Mouse (Mus musculus) Patski (cell line): ENCODE data around the gene Eps15l1. TPM values are rescaled to one million over a fixed set of nuclear protein-coding genes. Genes with fewer than 3 reads are reported as not detected.

Experiments
- ATAC-seq: fragments of 100-300 bp; one replicate; pipeline ENCODE4 v1.8.0; 2021
- CTCF ChIA-PET: fragments of 350-600 bp; sonication (Branson Sonifier 250); formaldehyde crosslinking; loops from one replicate; lab custom pipeline; 2022; ENCODE audit warnings: inconsistent platforms; lab: Charles Lee
- POLR2A ChIA-PET: fragments of 350-600 bp; sonication (Branson Sonifier 250); formaldehyde crosslinking; loops from one replicate; lab custom pipeline; 2022; ENCODE audit warnings: antibody characterized with exemption, inconsistent platforms; lab: Charles Lee
- DNase-seq: peaks from one replicate; pipeline ENCODE4 v3.0.0-alpha.2; 2011; ENCODE audit warnings: low read depth, low spot score
- H3K27me3 ChIP-seq: fragments of 371-371 bp; one replicate; pipeline ENCODE4 v1.5.1; 2021
- CTCF ChIP-seq: fragments of 100-300 bp; IDR thresholded peaks from one replicate; pipeline ENCODE4 v1.5.1; 2021
- in situ Hi-C: fragments of 300-500 bp; cut with MboI; formaldehyde crosslinking; loops from 3 replicates; pipeline ENCODE4 v1.11.1; 2018; ENCODE audit warnings: low pct_unique_long_range_greater_than_20kb, mixed read lengths
- polyA plus RNA-seq: library from polyadenylated mRNA; unstranded; gene quantifications from one replicate; pipeline ENCODE4 v1.2.3, GENCODE M21; 2021

Gene Eps15l1
- polyA plus RNA-seq, 1 experiment from 2014 or later: 63.4 TPM

DNA sequence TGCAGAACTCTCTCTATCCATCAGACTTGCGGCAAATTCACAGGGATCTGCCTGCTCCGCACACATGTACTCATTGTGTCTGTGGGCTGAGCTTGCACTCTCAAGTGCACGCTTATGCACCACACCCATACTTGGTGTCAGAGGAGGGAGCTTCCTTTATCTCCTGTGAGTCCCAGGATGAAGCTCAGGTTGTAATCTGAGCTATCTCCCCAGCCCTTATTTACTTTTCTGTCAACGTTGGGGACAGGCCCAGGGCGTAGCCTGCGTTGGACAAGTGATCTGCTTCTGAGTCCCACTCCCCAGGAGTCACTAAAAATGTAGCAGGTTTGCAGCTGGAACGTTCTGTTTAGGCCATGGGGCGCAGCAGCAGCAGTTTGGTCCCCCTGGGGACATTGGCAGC, 30.3 kb upstream of the Eps15l1 start:
- in situ Hi-C loops: no loop called here
- CTCF ChIA-PET: no interaction called here
- ATAC-seq (no peak), DNase-seq (no peak)
- TF ChIP-seq CTCF: no peak
- H3K27me3 ChIP-seq: no peaks in the 10 kb centered on the region
- POLR2A ChIA-PET: no interaction called here

DNA sequence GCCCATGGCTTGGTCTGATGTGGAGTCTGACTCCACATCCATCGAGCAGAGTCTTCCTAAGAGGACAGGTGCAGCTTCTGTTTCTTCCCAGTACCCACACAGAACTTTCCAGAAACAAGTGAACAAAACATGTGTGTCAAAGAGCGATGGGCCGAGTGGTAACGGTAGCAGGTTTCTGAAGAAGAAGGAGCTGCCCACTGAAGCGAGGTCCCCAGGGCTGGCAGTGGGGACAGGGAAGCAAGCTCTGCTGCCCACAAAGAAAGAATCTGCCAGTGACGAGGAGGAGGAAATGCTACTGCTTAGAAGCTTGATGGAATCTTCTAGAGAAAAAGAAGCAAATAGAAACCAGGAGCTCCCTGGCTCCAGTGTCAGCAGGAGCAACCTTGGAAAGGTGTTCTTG, 23.8 kb upstream of the Eps15l1 start:
- H3K27me3 ChIP-seq: no peaks in the 10 kb centered on the region
- ChIA-PET CTCF (interaction anchor here (1.0 kb wide), 1 partner anchor 15 kb away, joined by 4 read pairs; no protein-coding TSS in a partner anchor), POLR2A (interaction anchor here (1.2 to 1.7 kb wide), 2 partner anchors 16 to 29 kb away, joined by 3 to 6 read pairs; no protein-coding TSS in a partner anchor)
- DNase-seq: no peak
- TF ChIP-seq CTCF: no peak
- ATAC-seq: no peak
- in situ Hi-C loops: no loop called here

DNA sequence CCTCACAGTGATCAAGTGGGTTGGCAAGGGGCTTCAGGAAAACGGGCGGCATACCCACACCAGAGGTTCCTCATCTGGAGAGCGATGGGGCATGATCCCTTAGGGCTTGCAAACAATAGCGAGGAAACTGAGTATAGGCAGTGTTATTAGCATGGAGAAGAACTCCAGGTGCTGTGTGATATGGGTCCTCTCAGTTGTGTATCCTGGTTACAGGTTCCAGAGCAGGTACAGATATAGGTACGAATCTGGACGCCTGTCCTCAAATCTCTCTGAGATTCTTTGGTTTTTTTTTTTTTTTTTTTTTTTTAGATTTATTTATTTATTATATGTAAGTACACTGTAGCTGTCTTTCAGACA, 22.7 kb upstream of the Eps15l1 start:
- ChIA-PET CTCF (interaction anchor here (1.5 kb wide), 1 partner anchor 21 kb away, joined by 5 read pairs; no protein-coding TSS in a partner anchor), POLR2A (interaction anchor here (1.2 kb wide), 1 partner anchor 22 kb away, joined by 3 read pairs; no protein-coding TSS in a partner anchor)
- DNase-seq (no peak), ATAC-seq (peak; percentile 22)
- in situ Hi-C loops: no loop called here
- TF ChIP-seq CTCF: no peak
- no peaks in the 10 kb centered on the region for H3K27me3 ChIP-seq

DNA sequence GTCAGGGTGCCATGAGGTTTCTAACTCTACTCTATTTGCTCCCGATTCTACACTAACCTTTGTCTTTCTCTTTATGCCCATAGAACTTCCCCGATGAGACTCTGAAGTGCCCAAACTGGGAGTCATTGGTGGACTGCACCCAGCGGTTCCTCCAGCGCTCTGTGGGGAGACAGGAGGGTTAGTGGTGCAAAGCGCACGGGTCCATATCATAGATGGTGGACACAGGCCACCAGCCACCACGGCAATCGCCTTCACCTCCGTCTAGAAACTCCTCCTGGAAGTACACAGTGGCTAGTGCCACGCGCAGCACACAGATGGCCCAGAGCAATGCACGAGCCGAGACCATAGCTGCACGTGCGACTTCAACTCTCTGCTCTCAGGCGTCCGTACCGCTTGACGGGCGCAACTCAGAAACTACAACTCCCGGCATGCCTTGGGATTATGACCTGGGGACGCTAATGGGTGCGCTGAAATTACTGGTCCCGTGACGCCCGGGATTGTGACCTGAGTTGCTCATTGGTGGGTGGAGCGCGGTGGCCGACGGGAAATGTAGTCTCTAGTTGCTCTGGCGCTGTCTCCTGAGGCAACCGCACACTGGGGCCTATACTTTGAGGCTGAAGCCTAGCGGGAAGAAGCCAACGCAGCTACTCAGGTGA, 22.2 kb upstream of the Eps15l1 start, which contains the start of the genes Calr3 and 1700030K09Rik:
Calr3 (minus strand) TSS at position 533 of the 656 bp plus-strand sequence.
1700030K09Rik (plus strand) TSS at position 543 of the 656 bp plus-strand sequence.
- ATAC-seq: peak; percentile 93
- no peak for TF ChIP-seq CTCF
- ChIA-PET CTCF (interaction anchor here (1.5 kb wide), 1 partner anchor 21 kb away, joined by 5 read pairs; no protein-coding TSS in a partner anchor), POLR2A (interaction anchor here (1.2 kb wide), 1 partner anchor 21 kb away, joined by 3 read pairs; no protein-coding TSS in a partner anchor)
- peak; percentile 92 for DNase-seq
- H3K27me3 ChIP-seq: no peaks in the 10 kb centered on the region
- in situ Hi-C loops: no loop called here

DNA sequence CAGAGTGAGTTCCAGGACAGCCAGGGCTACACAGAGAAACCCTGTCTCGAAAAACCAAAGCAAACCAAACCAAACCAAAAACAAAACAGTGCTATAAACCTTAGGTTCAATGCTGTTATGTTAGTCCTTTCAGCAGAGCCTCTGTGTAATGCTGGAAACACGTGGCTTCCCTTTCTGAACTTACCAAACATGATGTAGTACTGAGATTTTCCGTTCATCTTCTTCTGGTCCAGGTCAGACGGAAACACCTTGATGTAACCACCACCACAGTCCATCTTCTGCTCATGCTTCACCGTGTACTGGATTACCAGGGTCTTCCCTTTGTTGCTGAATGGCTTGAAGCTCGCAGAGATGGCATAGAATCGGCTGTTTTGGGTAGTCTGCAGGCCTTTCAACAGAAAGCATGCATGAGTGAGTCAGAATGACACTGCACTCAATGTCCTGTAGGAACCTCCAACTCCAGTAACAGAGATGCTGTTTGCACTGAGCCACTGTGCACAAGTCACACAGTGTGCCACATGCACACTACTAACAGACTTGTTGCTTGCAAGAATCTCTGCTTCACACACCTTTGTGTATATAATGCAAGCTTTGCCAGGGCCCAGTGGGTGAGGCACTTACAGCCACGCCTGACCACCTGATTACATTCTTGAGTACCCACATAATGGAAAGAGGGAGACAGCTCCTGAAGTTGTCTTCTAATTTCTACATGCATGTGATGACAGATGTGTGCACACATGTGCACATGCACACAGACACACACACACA, 17.2 kb upstream of the Eps15l1 start:
- TF ChIP-seq CTCF: no peak
- no peak for DNase-seq
- no peaks in the 10 kb centered on the region for H3K27me3 ChIP-seq
- ATAC-seq: no peak
- ChIA-PET POLR2A (no interaction called here), CTCF (interaction anchor here (1.6 to 2.0 kb wide), 2 partner anchors 13 to 15 kb away, joined by 4 to 9 read pairs; no protein-coding TSS in a partner anchor)
- in situ Hi-C loops: no loop called here

DNA sequence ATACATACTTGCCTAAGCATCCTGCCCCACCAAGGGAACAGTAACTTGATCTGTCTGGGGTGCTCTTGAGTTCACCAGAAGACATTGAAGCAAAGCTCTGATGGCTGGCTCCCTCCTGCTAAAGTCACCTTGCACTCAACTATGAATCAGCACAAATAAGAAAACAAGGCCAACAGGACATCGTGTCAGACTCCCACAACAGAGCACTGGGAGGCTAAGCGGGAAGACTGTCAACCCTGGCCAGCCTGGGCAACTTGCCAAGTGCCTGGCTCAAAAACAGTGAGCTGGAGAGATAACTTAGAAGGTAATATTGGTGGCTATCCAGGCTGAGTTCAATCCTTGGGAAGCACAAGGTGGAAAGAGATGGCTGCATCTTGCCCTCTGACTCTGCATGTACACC, 13.7 kb upstream of the Eps15l1 start:
- in situ Hi-C loops: no loop called here
- POLR2A ChIA-PET: no interaction called here
- CTCF ChIA-PET: interaction anchor here (1.4 kb wide), 1 partner anchor 35 kb away, joined by 3 read pairs; no protein-coding TSS in a partner anchor
- H3K27me3 ChIP-seq: no peaks in the 10 kb centered on the region
- no peak for DNase-seq
- TF ChIP-seq CTCF: no peak
- peak; percentile 54 for ATAC-seq

DNA sequence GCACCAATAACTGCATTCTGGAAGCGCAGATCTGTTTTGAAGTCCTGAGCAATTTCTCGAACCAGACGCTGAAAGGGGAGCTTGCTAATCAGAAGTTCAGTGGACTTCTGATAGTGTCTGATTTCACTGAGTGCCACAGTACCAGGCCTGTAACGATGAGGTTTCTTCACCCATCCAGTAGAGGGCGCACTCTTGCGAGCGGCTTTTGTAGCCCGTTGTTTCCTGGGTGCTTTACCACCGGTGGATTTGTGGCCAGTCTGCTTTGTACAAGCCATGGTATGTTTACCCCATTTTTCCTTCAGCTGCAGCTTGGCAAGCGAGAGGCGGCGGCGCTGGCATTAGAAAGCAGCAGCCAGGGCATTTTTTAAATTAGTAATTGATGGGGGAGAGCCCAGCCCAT, 8.4 kb upstream of the Eps15l1 start:
- ATAC-seq (no peak), DNase-seq (no peak)
- in situ Hi-C loops: no loop called here
- POLR2A ChIA-PET: no interaction called here
- CTCF ChIA-PET: interaction anchor here (0.7 to 1.8 kb wide), 3 partner anchors 10 to 35 kb away, joined by 3 to 4 read pairs (median 4); no protein-coding TSS in a partner anchor
- no peaks in the 10 kb centered on the region for H3K27me3 ChIP-seq
- peak; percentile 71 for TF ChIP-seq CTCF

DNA sequence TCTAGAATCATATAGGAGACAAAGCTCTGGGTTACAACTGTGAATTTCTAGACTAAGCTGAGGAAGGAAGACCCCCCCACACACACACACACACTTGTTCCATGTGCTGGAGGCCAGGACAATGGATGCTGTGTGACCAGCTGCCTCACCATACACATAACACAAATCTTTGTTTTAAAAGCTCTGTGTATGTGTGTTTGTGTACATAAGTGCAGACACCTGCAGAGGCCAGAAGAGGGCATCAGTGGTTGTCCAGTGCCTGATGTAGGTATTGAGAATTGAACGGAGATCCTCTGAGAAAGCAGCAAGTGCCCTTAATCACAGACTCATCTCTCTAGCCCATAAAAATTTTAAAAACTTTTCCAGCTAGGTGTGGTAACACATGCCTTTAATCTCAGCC, 1.7 kb upstream of the Eps15l1 start:
- CTCF ChIA-PET: interaction anchor here (0.6 to 2.3 kb wide), 10 partner anchors 11 to 162 kb away, joined by 3 to 9 read pairs (median 4); partner anchors contain the start of genes 1700030K09Rik and Calr3
- no peak for ATAC-seq
- in situ Hi-C loops: no loop called here
- TF ChIP-seq CTCF: no peak
- POLR2A ChIA-PET: interaction anchor here (0.6 kb wide), 1 partner anchor 145 kb away, joined by 3 read pairs; no protein-coding TSS in a partner anchor
- no peak for DNase-seq
- H3K27me3 ChIP-seq: no peaks in the 10 kb centered on the region

DNA sequence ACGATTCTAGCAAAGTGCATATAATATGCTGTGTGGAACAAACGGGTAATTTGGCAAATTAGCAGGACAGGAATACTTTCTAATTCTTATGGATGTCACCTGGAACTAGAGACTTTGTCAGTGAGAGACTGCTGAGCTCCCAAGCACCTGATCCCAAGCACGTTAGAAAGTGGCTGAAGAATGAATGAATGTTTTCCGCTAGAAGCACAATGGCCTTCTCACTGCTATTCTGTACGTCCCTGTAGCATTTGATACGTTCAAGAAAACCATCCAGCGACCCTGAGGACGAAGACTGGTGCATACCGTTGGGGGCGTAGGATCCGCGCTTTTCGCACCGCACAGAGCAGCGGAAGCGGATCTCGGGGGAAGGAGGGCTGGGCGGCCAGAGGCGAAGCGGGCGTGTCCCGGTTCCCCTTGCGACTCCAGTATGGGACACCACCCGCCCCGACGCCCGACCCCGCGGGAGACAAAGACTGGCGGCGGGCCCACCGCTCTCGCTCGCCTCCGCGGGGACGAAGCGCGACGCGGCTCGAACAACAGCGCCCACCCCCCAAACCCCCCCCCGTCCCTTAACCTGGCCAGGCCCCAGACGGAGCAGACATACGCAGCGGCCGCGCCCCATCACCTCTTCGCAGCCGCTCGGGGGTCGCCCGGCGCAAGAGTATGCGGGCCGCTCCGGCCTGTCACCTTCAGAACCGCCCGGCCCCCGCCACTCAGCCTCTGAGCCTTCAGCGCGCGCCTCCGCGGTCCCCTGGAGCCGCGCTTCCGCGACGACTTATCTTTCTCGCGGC, 494 bp downstream of the Eps15l1 start:
- POLR2A ChIA-PET: no interaction called here
- no peak for DNase-seq
- peak; percentile 23 for ATAC-seq
- in situ Hi-C loops: no loop called here
- CTCF ChIA-PET: interaction anchor here (1.1 kb wide), 1 partner anchor 15 kb away, joined by 4 read pairs; no protein-coding TSS in a partner anchor
- H3K27me3 ChIP-seq: no peaks in the 10 kb centered on the region
- no peak for TF ChIP-seq CTCF

DNA sequence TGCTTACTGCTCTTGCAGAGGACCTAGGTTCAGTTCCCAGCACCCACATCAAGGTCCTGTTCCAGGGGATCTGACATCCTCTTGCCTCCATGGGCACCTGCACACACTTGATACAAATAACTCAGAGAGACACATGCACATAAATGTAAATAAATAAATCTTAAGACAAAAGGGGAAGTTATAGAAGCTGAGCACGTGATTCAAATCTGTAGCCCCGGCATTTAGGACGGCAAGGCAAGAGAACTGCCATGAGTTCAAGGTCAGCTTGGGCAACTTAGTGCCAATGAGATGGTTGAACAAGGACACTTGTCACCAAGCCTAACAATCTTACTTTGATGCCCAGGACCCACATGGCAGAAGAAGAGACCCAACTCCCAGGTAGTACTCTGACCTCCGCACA, 3.2 kb downstream of the Eps15l1 start:
- no peaks in the 10 kb centered on the region for H3K27me3 ChIP-seq
- CTCF ChIA-PET: no interaction called here
- DNase-seq: no peak
- ATAC-seq: no peak
- no peak for TF ChIP-seq CTCF
- in situ Hi-C loops: no loop called here
- POLR2A ChIA-PET: no interaction called here
